In genomic region chr2:28514489-28514888, GRCm38 (mm10) we compare ENCODE assay signal across 7 mouse cellular contexts. TPM values are rescaled to one million over a fixed set of nuclear protein-coding genes. Genes with fewer than 3 reads are reported as not detected.
DNase-seq lines count a peak whose midpoint lies in the region; ATAC-seq lines count a peak whose summit lies in the region.

No protein-coding gene starts in this region.

- DNase-seq in R1 (ENCODE audit: low read depth, low spot score): peak; percentile 94
- DNase-seq in cerebellum, adult 9-10 months: peak; percentile 93
- DNase-seq in frontal cortex, postnatal 25 days (ENCODE audit: low spot score in 2 of 2): peak; percentile 86 to 87
- peak; percentile 88 for DNase-seq in hindbrain, embryonic 14.5 days (ENCODE audit: low spot score)
- DNase-seq in left cerebral cortex, postnatal 14 days (ENCODE audit: low spot score in 2 of 2): peak; percentile 89 to 91
- DNase-seq in right cerebral cortex, postnatal 14 days: peak; percentile 93

- peak overlapping the region; percentile 97 for H3K4me3 ChIP-seq in hindbrain, embryonic 14.5 days (replicated peaks; ENCODE audit: low read length)

- intact Hi-C loops in left cerebral cortex, postnatal 14 days (cut with DNase I): loop anchor here (2.0 kb wide), 2 partner anchors 34 to 68 kb away; partner anchors contain the start of gene Gtf3c5

- peak overlapping the region; percentile 91 for H3K27ac ChIP-seq in hindbrain, embryonic 14.5 days

- 12% methylated on average over 5 of the region's 5 CpGs for WGBS in hindbrain, embryonic 14.5 days

- H3K9ac ChIP-seq in hindbrain, embryonic 14.5 days: peak overlapping the region; percentile 97

- no peaks in the 10 kb centered on the region for H3K9me3 ChIP-seq in hindbrain, embryonic 14.5 days (ENCODE audit: control insufficient read depth, low read length)

- ATAC-seq in hindbrain, embryonic 14.5 days (ENCODE audit: low FRiP score): no peak
- ATAC-seq in megakaryocyte-erythroid progenitor cell, adult 5-6 weeks (replicated peaks; ENCODE audit: low FRiP score, low TSS enrichment, poor library complexity, severe bottlenecking): peak; percentile 45

- peaks cover 52% of the 10 kb centered on the region for H3K4me1 ChIP-seq in hindbrain, embryonic 14.5 days (replicated peaks; ENCODE audit: control insufficient read depth, insufficient read depth, low read length)

- H3K27me3 ChIP-seq in hindbrain, embryonic 14.5 days (ENCODE audit: control insufficient read depth, insufficient read depth, low read length): no peaks in the 10 kb centered on the region

- H3K36me3 ChIP-seq in hindbrain, embryonic 14.5 days (replicated peaks; ENCODE audit: control insufficient read depth, insufficient read depth): peaks cover 17% of the 10 kb centered on the region

- peak overlapping the region; percentile 94 for H3K4me2 ChIP-seq in hindbrain, embryonic 14.5 days (replicated peaks)

RNA-seq across cellular contexts. Expression of gene Ralgds, which starts 1.6 kb away (rescaled TPM):
- 92.9 and 95.5 TPM in 2 replicates for polyA plus RNA-seq in hindbrain, embryonic 14.5 days (2014; fragmentation: Nextera tagmentation; extraction: Ambion mirVana)
- total RNA-seq in left cerebral cortex, postnatal 14 days (2021): 100 to 1,000 TPM; 119 TPM
- total RNA-seq in megakaryocyte-erythroid progenitor cell, adult 5-6 weeks (2014; fragmentation: Nextera tagmentation): 1.7 and 5.5 TPM in 2 replicates
- total RNA-seq in megakaryocyte-erythroid progenitor cell, adult 5-6 weeks (2017): 0.56 and 0.88 TPM in 2 replicates

RNA-seq across cellular contexts. Expression of gene Gm10134, which starts 8.6 kb away (rescaled TPM):
- 0.90 and 2.9 TPM in 2 replicates for polyA plus RNA-seq in hindbrain, embryonic 14.5 days (2014; fragmentation: Nextera tagmentation; extraction: Ambion mirVana)
- 1 to 10 TPM; 1.1 to 1.5 TPM for total RNA-seq in left cerebral cortex, postnatal 14 days (2021)
- not detected in 2 replicates for total RNA-seq in megakaryocyte-erythroid progenitor cell, adult 5-6 weeks (2014; fragmentation: Nextera tagmentation)
- total RNA-seq in megakaryocyte-erythroid progenitor cell, adult 5-6 weeks (2017): not detected in 2 replicates

RNA-seq across cellular contexts. Expression of gene Gbgt1, which starts 17.8 kb away (rescaled TPM):
- polyA plus RNA-seq in hindbrain, embryonic 14.5 days (2014; fragmentation: Nextera tagmentation; extraction: Ambion mirVana): 1.3 and 1.7 TPM in 2 replicates
- total RNA-seq in left cerebral cortex, postnatal 14 days (2021): 1 to 10 TPM; 1.6 to 2.5 TPM
- total RNA-seq in megakaryocyte-erythroid progenitor cell, adult 5-6 weeks (2014; fragmentation: Nextera tagmentation): not detected in 2 replicates
- total RNA-seq in megakaryocyte-erythroid progenitor cell, adult 5-6 weeks (2017): not detected in 2 replicates

RNA-seq across cellular contexts. Expression of gene Mrps2, which starts 46.6 kb away (rescaled TPM):
- polyA plus RNA-seq in hindbrain, embryonic 14.5 days (2014; fragmentation: Nextera tagmentation; extraction: Ambion mirVana): 49.3 and 51.8 TPM in 2 replicates
- 10 to 100 TPM; 39.1 to 42.8 TPM for total RNA-seq in left cerebral cortex, postnatal 14 days (2021)
- total RNA-seq in megakaryocyte-erythroid progenitor cell, adult 5-6 weeks (2014; fragmentation: Nextera tagmentation): 48.2 and 49.4 TPM in 2 replicates
- 35.3 and 37.8 TPM in 2 replicates for total RNA-seq in megakaryocyte-erythroid progenitor cell, adult 5-6 weeks (2017)

RNA-seq across cellular contexts. Expression of gene 1700007K13Rik, which starts 48.4 kb away (rescaled TPM):
- 4.0 and 6.2 TPM in 2 replicates for polyA plus RNA-seq in hindbrain, embryonic 14.5 days (2014; fragmentation: Nextera tagmentation; extraction: Ambion mirVana)
- total RNA-seq in left cerebral cortex, postnatal 14 days (2021): 1 to 10 TPM; 4.9 to 6.2 TPM
- total RNA-seq in megakaryocyte-erythroid progenitor cell, adult 5-6 weeks (2014; fragmentation: Nextera tagmentation): not detected in 2 replicates
- total RNA-seq in megakaryocyte-erythroid progenitor cell, adult 5-6 weeks (2017): not detected in 2 replicates

Comparison
In these comparisons a context has a peak if more than half of its experiments do, and no peak if none do; other contexts are left out.
1. RNA of gene Ralgds, which starts 1.6 kb away (total RNA-seq): 119 TPM in left cerebral cortex, postnatal 14 days; 0.56 to 5.5 TPM in megakaryocyte-erythroid progenitor cell, adult 5-6 weeks; every median in the first group is over 10 times any median in the second.
2. Peak in every context shown above with its lines, with median percentiles within 50 percentile points of each other: DNase-seq.